Mouse (Mus musculus): ENCODE data around the gene Dctpp1. TPM values are rescaled to one million over a fixed set of nuclear protein-coding genes. Genes with fewer than 3 reads are reported as not detected.
"Not testable (repeated sequence)": the region's sequence is repeated elsewhere in the genome, so short reads cannot be mapped to it uniquely, and the experiment has no call there.

Gene Dctpp1
- polyA plus RNA-seq, 2 experiments from 2014 or later = 48.1 to 69.5 TPM

DNA sequence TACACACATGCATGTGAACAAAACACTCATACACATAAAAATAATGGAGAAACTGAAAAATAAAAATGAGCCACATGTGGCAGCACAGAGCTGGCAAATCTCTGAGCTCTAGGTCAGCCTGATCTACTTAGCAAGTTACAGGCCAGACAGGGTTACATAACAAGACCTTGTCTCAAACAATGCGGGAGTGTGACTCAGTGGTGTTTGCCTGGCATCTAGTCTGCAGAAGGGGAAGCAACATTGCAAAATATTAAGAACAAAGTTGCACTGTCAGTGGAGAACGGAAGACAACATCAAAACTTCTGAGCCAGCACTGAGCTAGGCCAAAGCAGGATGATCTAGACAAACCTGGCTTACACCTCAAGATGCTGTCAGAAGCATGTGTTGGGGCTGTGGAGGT lies 9.7 kb upstream of the Dctpp1 start:
- ATAC-seq = no peak

DNA sequence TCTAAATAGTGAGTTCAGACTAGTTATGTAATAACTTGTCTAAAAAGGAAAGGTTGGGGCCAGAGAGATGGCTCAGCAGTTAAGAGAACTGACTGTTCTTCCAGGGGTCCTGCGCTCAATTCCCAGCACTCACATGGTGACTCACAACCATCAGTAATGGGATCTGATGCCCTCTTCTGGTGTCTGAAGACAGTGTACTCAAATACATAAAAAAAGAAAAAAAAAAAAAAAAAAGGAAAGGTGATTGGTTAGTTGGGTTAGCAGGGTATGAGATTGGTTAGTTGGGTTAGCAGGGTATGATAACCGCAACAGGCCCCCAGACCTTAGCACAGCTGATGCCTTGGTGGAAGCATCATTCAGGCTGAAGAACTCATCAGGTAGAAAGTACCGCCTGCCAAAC lies 3.0 kb upstream of the Dctpp1 start:
- no peak for ATAC-seq

DNA sequence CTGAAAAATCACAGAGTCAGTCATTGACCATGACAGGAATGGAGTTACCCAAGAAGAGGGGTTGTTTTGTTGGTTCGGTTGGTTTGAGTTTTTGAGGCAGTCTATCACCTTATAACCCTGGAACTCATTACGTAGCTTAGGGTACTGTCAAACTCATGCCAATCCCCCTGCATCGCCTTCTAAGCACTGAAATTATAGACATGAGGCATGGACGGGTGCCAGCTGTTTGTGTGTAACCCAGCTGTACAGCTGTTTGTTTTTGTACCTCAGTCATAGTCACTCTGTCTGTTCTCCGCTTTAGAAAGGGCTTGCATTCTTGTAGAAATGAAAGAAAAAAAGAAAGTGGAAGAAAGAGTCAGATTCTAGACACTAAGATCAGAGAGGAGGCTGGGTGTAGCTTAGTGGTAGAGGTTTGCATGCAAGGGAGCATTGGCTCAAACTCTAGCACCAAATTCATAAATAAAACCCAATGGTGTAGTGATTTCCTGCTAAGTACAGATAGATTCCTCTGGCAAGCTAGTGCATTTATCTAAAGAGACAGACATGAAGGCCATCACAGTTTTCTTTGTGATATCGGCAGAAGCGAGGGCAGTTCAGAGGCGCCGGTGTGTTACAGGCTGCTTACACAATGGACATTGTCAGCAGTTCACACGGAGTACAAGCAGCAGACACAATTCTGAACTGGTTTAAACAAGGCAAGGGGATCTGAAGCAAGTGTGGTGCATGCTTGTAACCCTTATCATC lies 1.9 kb upstream of the Dctpp1 start:
- no peak for ATAC-seq

DNA sequence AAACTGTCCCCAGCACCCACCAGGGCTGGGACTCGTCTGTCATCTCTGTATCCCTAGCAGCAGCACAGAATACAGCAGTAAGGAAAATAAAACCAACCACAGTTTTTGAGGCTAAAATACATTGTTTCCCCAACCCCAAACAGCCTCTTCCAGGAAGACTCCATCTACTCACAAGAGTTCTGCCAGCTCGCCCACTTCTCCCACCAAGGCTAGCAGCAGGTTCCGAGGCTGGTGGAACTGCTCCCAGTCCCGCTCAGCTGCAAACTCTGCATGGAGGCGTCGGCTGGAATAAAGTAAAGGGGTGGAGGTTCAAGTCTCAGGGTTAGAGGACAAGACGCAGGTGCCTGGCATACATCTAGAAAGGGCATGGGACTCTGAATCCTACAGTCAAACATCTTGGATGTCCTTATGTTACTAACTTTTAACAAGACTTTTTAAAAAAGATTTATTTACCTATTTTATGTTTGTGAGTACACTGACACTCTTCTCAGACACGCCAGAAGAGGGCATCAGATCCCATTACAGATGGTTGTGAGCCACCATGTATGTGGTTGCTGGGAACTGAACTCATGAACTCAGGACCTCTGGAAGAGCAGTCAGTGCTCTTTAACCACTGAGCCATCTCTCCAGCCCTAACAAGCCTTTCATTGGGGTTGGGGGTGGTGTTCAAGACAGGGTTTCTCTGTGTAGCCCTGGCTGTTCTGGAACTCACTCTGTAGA lies 1.2 kb downstream of the Dctpp1 start:
- ATAC-seq = no peak

DNA sequence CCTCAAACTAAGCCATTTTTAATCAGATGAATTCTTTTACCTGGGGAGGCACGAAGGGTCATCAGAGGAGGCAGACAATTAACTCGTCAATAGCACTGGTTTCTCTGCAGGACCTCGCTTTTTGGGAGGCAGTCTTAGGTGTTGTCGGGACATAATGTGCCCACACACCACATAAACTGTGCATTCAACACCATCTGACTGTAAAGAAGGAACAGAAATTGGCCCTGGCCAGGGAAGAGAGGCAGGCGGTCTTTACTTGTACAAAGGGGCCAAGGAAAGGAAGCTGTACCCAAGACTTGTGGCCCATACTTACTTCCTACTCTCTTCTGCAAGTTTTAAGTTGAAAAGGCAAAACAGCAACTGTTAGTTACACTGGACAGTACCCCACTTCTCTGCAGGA lies 4.0 kb downstream of the Dctpp1 start:
- ATAC-seq = no peak

DNA sequence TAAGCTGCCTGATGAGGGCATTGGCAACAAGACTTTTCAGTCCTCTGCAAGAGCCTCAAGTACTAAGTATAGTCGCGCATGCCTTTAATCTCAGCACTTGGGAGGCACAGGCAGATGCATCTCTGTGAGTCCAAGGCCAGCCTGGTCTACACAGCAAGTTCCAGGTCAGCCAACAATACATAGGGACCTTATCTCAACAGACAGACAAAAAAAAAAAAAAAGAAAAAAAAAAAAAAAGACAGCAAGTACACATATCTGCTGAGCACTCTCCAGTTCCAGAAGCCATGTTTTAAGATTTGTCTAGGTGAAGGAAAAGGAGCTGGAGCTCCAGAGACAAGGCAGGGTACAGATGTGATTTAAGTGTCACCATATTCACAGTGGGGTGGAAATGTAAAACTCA lies 4.5 kb downstream of the Dctpp1 start:
- ATAC-seq = no peak

DNA sequence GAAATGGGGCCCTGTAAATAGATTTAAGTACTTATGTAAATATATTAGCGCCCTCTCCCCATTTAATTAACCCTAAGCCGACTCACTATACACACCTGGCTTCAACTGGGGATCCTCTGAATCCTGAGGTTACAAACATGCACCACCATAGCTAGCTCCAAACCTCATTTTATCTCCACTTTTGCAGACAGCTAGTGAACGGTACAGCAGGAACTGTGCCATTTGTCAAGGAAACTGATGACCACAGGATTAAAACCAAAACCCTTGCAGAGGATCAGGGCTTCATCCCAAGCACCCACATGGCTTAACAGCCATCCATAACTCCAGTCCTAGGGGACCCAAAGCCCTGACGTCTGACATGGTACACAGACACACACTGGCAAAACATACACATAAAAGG lies 5.5 kb downstream of the Dctpp1 start:
- ATAC-seq = no peak

DNA sequence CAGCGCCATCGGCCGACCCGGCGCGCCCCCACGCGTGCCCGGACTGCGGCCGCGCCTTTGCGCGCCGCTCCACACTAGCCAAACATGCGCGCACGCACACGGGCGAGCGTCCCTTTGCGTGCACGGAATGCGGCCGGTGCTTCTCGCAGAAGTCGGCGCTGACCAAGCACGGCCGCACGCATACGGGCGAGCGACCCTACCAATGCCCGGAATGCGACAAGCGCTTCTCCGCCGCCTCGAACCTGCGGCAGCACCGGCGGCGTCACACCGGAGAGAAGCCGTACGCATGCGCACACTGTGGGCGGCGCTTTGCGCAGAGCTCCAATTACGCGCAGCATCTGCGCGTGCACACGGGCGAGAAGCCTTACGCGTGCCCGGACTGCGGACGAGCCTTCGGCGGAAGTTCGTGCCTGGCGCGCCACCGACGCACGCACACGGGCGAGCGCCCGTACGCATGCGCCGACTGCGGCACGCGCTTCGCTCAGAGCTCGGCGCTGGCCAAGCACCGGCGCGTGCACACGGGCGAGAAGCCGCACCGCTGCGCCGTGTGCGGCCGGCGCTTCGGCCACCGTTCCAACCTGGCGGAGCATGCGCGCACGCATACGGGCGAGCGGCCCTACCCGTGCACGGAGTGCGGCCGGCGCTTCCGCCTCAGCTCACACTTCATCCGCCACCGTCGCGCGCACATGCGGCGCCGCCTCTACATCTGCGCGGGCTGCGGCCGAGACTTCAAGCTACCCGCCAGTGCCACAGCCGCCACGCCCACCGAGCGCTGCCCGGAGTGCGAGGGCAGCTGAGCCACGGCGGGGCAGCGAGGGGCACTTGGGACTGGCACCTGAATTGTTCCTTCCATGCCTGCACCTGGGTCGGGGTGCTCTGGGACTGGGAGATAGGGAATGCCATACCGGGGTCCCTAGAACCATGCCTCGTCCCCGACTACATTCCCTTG lies 6.4 kb downstream of the Dctpp1 start:
- ATAC-seq = peak; percentile 87

DNA sequence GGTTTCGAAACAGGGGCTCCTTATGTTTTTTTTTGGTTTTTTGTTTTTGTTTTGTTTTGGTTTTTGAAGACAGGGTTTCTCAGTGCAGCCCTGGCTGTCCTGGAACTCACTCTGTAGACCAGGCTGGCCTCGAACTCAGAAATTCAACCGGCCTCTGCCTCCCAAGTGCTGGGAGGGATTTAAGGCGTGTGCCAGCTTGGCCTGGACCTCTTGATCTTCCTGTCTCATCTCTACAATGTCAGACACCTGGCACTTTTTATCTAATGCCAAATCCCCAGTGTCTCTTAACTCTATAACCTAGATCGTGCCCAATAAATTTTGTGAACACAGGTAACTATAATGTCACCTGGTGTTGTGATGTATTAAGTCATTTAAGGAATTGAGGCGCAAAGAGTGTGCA lies 7.2 kb downstream of the Dctpp1 start:
- ATAC-seq = no peak

DNA sequence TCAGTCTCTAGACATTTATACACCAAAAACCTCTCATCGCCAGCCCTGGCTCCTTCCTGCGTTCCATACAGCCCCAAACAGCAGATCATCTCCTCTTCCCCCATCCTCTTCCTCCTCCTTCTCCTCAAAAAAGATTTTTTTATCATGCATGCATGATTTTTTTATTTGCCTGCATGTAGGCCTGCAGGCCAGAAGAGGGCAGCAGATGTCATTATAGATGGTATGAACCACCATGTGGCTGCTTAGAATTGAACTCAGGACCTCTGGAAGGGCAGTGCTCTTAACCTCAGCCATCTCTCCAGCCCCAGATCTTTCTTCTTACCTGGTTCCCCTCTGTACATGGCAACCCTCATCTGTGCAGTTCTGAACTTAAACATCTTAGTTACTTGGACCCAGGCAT lies 8.1 kb downstream of the Dctpp1 start:
- no peak for ATAC-seq

DNA sequence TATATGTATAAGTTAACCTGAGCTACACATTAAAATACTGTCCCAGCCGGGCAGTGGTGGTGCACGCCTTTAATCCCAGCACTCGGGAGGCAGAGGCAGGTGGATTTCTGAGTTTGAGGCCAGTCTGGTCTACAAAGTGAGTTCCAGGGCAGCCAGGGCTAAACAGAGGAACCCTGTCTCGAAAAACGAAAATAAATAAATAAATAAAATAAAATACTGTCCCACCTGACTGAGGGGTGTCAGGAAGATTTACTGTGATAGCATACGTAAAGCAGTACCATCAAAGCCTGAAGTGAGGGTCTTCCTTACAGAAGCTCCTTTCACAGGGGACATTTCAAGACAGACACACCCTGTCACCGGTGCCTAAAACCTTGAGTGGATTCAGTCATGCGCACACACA lies 10.0 kb downstream of the Dctpp1 start:
- not testable (repeated sequence) for ATAC-seq

DNA sequence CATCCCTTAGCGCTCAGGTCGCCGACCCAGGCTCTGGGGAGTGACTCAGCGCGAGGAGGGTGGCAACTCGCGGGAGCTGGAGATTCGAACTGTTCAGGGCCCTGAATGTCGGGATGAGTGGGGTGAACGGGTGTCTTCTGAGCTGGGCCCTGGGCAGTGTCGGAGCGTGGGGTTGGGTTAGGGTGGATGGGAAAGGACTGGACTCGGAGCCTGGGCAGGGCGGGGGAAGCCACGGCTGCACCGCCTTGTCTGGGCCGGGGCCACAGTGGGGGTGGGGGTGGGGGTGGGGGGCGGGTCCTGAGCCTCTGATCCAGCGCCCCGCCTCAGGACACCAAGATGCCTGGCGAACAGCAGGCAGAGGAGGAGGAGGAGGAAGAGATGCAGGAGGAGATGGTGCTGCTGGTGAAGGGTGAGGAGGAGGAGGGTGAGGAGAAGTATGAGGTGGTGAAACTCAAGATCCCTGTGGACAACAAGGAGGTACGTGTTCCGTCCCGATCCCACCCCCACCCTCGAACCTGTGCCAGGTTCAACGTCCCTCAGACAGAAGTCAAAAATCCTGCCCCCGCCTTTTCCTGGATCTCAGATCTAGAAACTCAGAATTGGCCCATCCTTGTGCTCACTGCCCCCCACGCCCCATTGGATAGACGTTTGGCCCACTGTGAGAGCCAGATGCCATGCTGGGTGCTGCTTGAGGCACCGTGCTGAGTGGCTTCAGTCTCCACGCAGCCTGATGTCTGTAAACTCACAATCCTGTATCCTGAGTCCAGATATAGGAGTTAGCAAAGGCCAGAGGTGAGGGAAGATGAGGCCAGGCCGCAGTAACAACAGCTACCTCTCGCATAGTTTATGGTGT lies 15.6 kb downstream of the Dctpp1 start:
- no peak for ATAC-seq

DNA sequence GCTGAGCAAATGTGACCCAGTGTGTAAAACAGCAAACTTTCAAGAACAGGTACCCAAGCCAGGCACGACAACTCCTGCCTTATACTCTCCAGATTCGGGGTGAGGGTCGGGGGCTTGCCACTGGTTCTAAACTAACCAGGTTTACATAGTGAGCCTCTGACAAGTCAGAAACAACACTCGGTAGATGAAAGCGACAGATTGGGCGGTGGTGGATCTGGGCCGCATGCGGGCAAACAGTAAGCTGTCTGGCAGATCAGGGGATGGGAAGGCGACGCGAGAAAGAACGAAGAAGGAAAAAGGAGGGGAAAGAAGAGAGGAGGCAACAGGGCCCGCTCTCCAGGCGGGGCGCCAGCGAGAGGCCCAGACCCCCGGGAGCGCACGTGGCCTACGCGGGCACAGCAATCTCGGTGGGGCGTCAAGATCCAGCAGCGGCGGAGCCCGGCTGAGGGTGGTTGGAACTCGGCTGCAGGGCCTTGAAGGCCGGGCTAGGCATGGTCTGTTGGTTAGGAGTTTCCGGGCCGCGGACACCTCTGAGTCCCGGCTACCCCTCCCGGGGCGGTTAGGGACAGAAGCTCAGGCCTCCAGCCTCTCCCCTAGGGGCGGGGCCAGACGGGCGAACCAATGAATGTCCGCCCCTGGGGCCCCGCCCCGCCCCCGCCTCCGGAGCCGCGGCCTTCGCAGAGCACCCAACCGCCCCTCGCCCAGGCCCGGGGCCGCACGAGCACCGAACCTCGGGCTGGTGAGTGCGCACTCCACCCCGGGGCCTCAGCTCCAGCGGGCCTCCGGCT lies 16.4 kb downstream of the Dctpp1 start, which contains the start of gene Zfp771:
TSS of gene Zfp771 (plus strand) at position 405 of the 788 bp plus-strand sequence.
- ATAC-seq = peak; percentile 79

DNA sequence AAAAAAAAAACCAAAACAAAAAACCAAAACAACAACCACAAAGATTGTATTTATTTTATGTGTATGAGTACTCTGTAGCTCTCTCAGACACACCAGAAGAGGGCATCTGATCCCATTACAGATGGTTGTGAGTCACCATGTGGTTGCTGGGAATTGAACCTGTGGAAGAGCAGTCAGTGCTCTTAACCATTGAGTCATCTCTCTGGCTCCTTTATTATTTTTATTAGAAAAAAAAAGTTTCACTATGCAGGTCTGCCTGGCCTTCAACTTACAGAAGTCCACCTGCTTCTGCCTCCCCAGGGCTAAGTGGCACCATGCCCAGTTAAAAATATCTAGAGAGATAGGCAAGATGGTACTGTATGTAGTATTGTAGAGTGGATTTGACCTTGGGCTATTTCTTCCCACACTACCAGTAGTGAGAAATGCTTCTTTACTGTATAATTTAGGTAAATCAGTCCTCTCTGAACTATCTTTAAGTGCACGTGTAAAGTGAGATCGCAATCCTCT lies 17.1 kb downstream of the Dctpp1 start:
- no peak for ATAC-seq

DNA sequence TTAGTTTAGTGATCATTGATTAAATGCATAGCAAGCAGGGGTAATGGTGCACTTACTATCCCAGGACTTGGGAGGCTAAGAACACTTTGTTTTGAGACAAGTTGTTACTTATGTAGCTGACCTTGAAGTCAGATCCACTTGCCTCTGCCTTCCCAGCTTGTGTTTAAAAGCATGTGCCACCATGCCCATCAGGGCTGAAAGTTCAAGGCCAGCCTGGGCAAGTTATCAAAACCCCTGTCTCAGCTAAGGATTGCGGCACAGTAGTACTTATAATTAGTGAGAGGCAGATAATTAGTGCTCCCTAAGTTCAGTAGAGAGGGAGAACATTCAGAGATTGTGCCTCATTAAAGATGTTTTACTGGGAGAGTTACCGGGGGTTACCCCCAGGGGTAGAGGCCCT lies 25.7 kb downstream of the Dctpp1 start:
- no peak for ATAC-seq

DNA sequence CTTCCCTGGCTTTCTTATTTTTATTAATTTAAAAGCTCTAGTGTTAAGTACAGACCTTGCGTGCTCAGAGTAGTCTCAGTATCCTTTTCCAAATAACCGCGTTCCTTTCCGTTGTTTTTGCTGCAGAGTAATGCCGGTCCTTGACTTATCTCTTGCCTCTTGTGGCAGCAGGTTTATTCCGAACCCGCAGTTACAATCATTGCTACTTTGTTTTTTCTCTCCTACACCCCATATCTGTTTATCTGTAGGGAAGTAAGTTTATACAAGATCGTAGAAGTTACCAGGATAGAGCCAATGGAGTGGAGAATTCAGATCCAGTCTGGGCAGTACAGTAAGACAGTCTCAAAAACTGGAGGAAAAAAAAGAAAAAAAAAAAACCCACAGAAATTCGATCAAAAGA lies 26.7 kb downstream of the Dctpp1 start:
- ATAC-seq = no peak

DNA sequence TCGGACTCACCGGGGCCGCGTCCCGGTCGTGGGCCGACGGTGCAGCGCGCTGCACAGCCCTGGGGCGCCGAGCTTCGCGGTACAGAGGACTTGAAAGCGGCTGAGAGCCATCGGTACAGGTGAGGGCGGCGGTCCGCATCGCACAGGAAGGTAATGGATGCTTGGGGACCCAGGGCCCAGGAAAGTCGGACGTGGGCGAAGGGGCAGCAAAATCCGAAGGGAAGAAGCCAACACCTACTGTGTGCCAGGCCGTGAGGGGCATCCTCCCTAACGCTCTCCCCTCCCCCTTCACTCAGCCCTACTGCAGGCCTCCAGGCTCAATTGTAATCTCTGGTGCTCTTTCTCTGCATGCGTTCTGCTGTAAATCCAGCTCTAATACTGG lies 27.1 kb downstream of the Dctpp1 start:
- ATAC-seq = no peak

DNA sequence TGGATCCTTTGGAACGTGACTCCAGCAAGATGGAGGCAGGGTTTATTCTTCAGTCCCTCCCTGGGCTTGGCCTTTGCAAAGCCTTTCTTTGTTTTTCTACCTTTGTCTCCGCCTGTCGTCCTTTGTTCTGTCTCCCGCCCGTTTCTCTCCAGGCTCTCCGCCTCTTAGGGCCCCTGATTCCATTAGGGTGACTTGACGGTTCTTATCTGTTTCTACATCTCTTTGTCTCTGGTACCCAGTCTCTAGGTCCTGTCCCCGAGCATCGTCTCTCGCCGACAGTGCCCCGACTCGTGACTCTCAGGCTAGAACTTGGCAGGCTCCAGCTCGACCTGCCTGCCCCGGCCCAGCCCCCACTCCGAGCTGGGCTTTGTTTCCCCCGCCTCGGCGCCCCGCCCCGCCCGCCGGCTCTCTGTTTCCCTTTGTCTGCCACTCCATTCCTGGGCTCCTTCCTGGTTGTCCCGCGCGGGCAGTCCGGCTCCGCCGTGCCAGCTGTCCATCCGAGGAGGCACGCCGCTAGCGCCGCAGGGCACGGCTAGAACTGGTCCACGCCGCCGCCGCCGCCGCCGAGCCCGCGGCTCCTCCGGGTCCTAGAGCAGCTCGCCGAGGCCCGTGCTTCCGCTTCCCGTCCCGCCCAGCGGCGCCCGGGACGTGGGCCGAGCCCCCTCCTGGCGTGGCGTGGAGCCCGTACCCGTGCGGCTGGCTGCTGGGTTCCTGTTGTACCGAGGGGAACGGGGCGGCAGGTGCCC lies 27.7 kb downstream of the Dctpp1 start, which contains the start of the genes Zfp553 and Sept1:
TSS of gene Zfp553 (plus strand) at position 440 of the 746 bp plus-strand sequence.
TSS of gene Sept1 (minus strand) at position 509 of the 746 bp plus-strand sequence.
- peak; percentile 79 for ATAC-seq

DNA sequence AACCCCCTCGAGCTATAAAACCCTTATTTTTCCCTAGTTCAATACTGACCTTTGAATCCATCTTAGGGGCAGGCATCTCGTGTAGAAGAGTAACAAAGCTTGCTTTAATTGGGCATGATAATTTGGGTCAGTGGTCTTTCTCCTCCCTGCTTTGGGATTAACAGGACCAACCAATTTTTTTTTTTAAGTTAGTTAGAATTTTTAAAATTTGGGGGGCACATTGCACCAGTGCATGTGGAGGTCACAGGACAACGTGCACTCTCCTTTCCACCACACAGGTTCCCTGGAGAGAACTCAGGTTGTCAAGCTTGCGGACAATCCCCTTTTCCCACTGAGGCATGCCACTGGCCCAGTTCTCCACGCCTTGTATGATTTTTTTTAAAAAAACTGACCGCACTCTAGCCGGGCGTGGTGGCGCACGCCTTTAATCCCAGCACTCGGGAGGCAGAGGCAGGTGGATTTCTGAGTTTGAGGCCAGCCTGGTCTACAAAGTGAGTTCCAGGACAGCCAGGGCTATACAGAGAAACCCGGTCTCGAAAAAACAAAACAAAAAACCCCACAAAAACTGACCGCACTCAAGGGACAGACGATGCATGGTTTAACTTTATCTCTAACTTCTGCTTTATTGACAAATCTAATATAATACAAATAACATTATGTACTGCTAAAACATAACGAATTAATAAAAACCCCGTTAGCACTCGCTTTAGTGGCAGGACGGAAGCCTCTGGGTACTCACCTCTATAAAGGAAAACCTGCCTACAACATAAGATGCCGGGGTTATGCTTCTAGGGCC lies 28.5 kb downstream of the Dctpp1 start:
- peak; percentile 22 for ATAC-seq
